Mouse (Mus musculus) erythroblast, embryonic 14.5 days (primary cell): ENCODE data around the gene Nrl.

Source experiments
- GATA1 ChIP-seq: IDR thresholded peaks from 2 replicates; pipeline ENCODE4 v1.6.1; 2012; ENCODE audit warnings: low read length, inconsistent platforms, mixed read lengths
- TAL1 ChIP-seq: IDR thresholded peaks from 3 replicates; pipeline ENCODE4 v1.6.1; 2012; ENCODE audit warnings: low read length, inconsistent platforms, mixed read lengths

GRCm38 (mm10) chr14:55477829-55478228 lies 47.0 kb downstream of the Nrl start:
- TF ChIP-seq TAL1, result no peak
- TF ChIP-seq GATA1, result no peak
